Mouse (Mus musculus): ENCODE data around the gene Tmem63a. TPM values are rescaled to one million over a fixed set of nuclear protein-coding genes. Genes with fewer than 3 reads are reported as not detected.
"Not testable (repeated sequence)": the region's sequence is repeated elsewhere in the genome, so short reads cannot be mapped to it uniquely, and the experiment has no call there.

The Tmem63a gene
- polyA plus RNA-seq (2012; ENCODE audit: insufficient read depth, insufficient read length, low replicate concordance, missing spikeins): not detected in 2 replicates

- H3K27ac ChIP-seq (ENCODE audit: insufficient read depth, low read depth, low read length): no peak within 1 kb of the TSS
- TF ChIP-seq POLR2A (IDR thresholded peaks at IDR 0.05; ENCODE audit: insufficient read depth, low read depth, low read length) (no peak), CTCF (IDR thresholded peaks at IDR 0.05; ENCODE audit: insufficient read depth, low read depth, low read length) (no peak)
- H3K4me1 ChIP-seq (ENCODE audit: control insufficient read depth, insufficient read depth, low read length): peaks cover 20% of the 10 kb centered on the region
- 2% methylated on average over 73 of the region's 73 CpGs for WGBS
- peak within 1 kb of the TSS; percentile 66 for H3K4me3 ChIP-seq (ENCODE audit: insufficient read depth, low read depth, low read length)
Measured at GRCm38 (mm10) chr1:180942166-180943031, at the start of gene Tmem63a. Gene Tmem63a, plus strand, starts transcription at chr1:180942344.

- no peak for TF ChIP-seq POLR2A (IDR thresholded peaks at IDR 0.05; ENCODE audit: insufficient read depth, low read depth, low read length)
- TF ChIP-seq CTCF (IDR thresholded peaks at IDR 0.05; ENCODE audit: insufficient read depth, low read depth, low read length): no peak
- peaks cover 7% of the 10 kb centered on the region for H3K4me1 ChIP-seq (ENCODE audit: control insufficient read depth, insufficient read depth, low read length)
- 77% methylated on average over 10 of the region's 10 CpGs for WGBS
- no peak within 1 kb of the TSS for H3K27ac ChIP-seq (ENCODE audit: insufficient read depth, low read depth, low read length)
- H3K4me3 ChIP-seq (ENCODE audit: insufficient read depth, low read depth, low read length): no peak within 1 kb of the TSS
Measured at GRCm38 (mm10) chr1:180892808-180893207, 49.3 kb upstream of the Tmem63a start, which contains the start of gene Lefty2. Gene Lefty2, plus strand, starts transcription at chr1:180893108.

GRCm38 (mm10) chr1:180894088-180894987, 47.8 kb upstream of the Tmem63a start:
- not testable (repeated sequence) for H3K27ac ChIP-seq (ENCODE audit: insufficient read depth, low read depth, low read length); H3K4me1 ChIP-seq (ENCODE audit: control insufficient read depth, insufficient read depth, low read length)
- 10% methylated on average over 50 of the region's 51 CpGs for WGBS
- peak overlapping the region; percentile 3; the same call in 1 of the 2 replicates for H3K4me3 ChIP-seq (ENCODE audit: insufficient read depth, low read depth, low read length)

GRCm38 (mm10) chr1:180901107-180901506, 41.0 kb upstream of the Tmem63a start:
- Histone ChIP-seq H3K4me1 (ENCODE audit: control insufficient read depth, insufficient read depth, low read length) (peaks cover 9% of the 10 kb centered on the region), H3K4me3 (ENCODE audit: insufficient read depth, low read depth, low read length) (no peak overlapping the region), H3K27ac (ENCODE audit: insufficient read depth, low read depth, low read length) (no peak overlapping the region)
- 2% methylated on average over 4 of the region's 4 CpGs for WGBS
- TF ChIP-seq CTCF (IDR thresholded peaks at IDR 0.05; ENCODE audit: insufficient read depth, low read depth, low read length) (no peak), POLR2A (IDR thresholded peaks at IDR 0.05; ENCODE audit: insufficient read depth, low read depth, low read length) (no peak)

GRCm38 (mm10) chr1:180902915-180903314, 39.2 kb upstream of the Tmem63a start:
- 51% methylated on average over 5 of the region's 5 CpGs for WGBS
- TF ChIP-seq CTCF (IDR thresholded peaks at IDR 0.05; ENCODE audit: insufficient read depth, low read depth, low read length) (no peak), POLR2A (IDR thresholded peaks at IDR 0.05; ENCODE audit: insufficient read depth, low read depth, low read length) (no peak)
- H3K27ac ChIP-seq (ENCODE audit: insufficient read depth, low read depth, low read length): no peak overlapping the region
- no peak overlapping the region for H3K4me3 ChIP-seq (ENCODE audit: insufficient read depth, low read depth, low read length)
- peaks cover 14% of the 10 kb centered on the region for H3K4me1 ChIP-seq (ENCODE audit: control insufficient read depth, insufficient read depth, low read length)

GRCm38 (mm10) chr1:180903666-180904038, 38.5 kb upstream of the Tmem63a start:
- no peak overlapping the region for H3K27ac ChIP-seq (ENCODE audit: insufficient read depth, low read depth, low read length)
- no peak for TF ChIP-seq CTCF (IDR thresholded peaks at IDR 0.05; ENCODE audit: insufficient read depth, low read depth, low read length)
- no peak for TF ChIP-seq POLR2A (IDR thresholded peaks at IDR 0.05; ENCODE audit: insufficient read depth, low read depth, low read length)
- H3K4me1 ChIP-seq (ENCODE audit: control insufficient read depth, insufficient read depth, low read length): peaks cover 14% of the 10 kb centered on the region
- peak overlapping the region; percentile 67 for H3K4me3 ChIP-seq (ENCODE audit: insufficient read depth, low read depth, low read length)
- WGBS: 27% methylated on average over 10 of the region's 10 CpGs

GRCm38 (mm10) chr1:180904039-180904814, 37.9 kb upstream of the Tmem63a start, which contains the start of gene Pycr2:
Gene Pycr2, plus strand, starts transcription at chr1:180904293.
- TF ChIP-seq POLR2A (IDR thresholded peaks at IDR 0.05; ENCODE audit: insufficient read depth, low read depth, low read length) (peak; percentile 65; the same call in 1 of the 2 replicates), CTCF (IDR thresholded peaks at IDR 0.05; ENCODE audit: insufficient read depth, low read depth, low read length) (no peak)
- peak within 1 kb of the TSS; percentile 67 for H3K4me3 ChIP-seq (ENCODE audit: insufficient read depth, low read depth, low read length)
- 0 out of 2 replicates have a peak within 1 kb of the TSS, but pooled peaks have one; percentile 7 for H3K27ac ChIP-seq (ENCODE audit: insufficient read depth, low read depth, low read length)
- H3K4me1 ChIP-seq (ENCODE audit: control insufficient read depth, insufficient read depth, low read length): peaks cover 14% of the 10 kb centered on the region
- WGBS: under 1% methylated on average over 52 of the region's 52 CpGs

GRCm38 (mm10) chr1:180904815-180905080, 37.4 kb upstream of the Tmem63a start:
- Histone ChIP-seq H3K4me3 (ENCODE audit: insufficient read depth, low read depth, low read length) (peak overlapping the region; percentile 67), H3K27ac (ENCODE audit: insufficient read depth, low read depth, low read length) (no peak overlapping the region), H3K4me1 (ENCODE audit: control insufficient read depth, insufficient read depth, low read length) (peaks cover 14% of the 10 kb centered on the region)
- TF ChIP-seq POLR2A (IDR thresholded peaks at IDR 0.05; ENCODE audit: insufficient read depth, low read depth, low read length) (no peak), CTCF (IDR thresholded peaks at IDR 0.05; ENCODE audit: insufficient read depth, low read depth, low read length) (no peak)
- 2% methylated on average over 5 of the region's 5 CpGs for WGBS
